Mouse (Mus musculus) midbrain, embryonic 12.5 days (tissue): ENCODE data around the gene Tmem116. TPM values are rescaled to one million over a fixed set of nuclear protein-coding genes. Genes with fewer than 3 reads are reported as not detected.
"Not testable (repeated sequence)": the region's sequence is repeated elsewhere in the genome, so short reads cannot be mapped to it uniquely, and the experiment has no call there.

Experiments
- ATAC-seq: fragments of 200-750 bp; cut with Nextera tagmentation; 2 replicates; pipeline ENCODE4 v1.8.0; 2017; ENCODE audit warnings: low read depth, moderate TSS enrichment, moderate library complexity; ENCODE audit not compliant: low FRiP score
- H3K27ac ChIP-seq: fragments of 300-500 bp; sonication (generic); replicated peaks from 2 replicates; pipeline ENCODE4 v1.5.1; 2016; ENCODE audit warnings: mild to moderate bottlenecking
- H3K27me3 ChIP-seq: fragments of 300-500 bp; sonication (generic); 2 replicates; pipeline ENCODE4 v1.6.1; 2016; ENCODE audit warnings: mild to moderate bottlenecking
- H3K36me3 ChIP-seq: fragments of 300-500 bp; sonication (generic); 2 replicates; pipeline ENCODE4 v1.6.1; 2016
- H3K4me1 ChIP-seq: fragments of 300-500 bp; sonication (generic); 2 replicates; pipeline ENCODE4 v1.6.1; 2016
- H3K4me2 ChIP-seq: fragments of 300-500 bp; sonication (generic); replicated peaks from 2 replicates; pipeline ENCODE4 v1.6.1; 2016; ENCODE audit warnings: mild to moderate bottlenecking, moderate library complexity
- H3K4me3 ChIP-seq: fragments of 300-500 bp; sonication (generic); 2 replicates; pipeline ENCODE4 v1.5.1; 2016; ENCODE audit warnings: mild to moderate bottlenecking
- H3K9ac ChIP-seq: fragments of 300-500 bp; sonication (generic); replicated peaks from 2 replicates; pipeline ENCODE4 v1.6.1; 2016; ENCODE audit warnings: mild to moderate bottlenecking, moderate library complexity
- H3K9me3 ChIP-seq: fragments of 300-500 bp; sonication (generic); 2 replicates; pipeline ENCODE4 v1.6.1; 2016; ENCODE audit warnings: mild to moderate bottlenecking
- WGBS: fragments of 180-500 bp; shearing (Covaris S2); methylation state at CpG from one replicate; pipeline ENCODE4 v1.1.7; 2016; 5-methylcytosine and 5-hydroxymethylcytosine counted together
- polyA plus RNA-seq: library from polyadenylated mRNA; unstranded; fragments of >200 nt; fragmentation: Nextera tagmentation; extraction: Ambion mirVana; gene quantifications from 2 replicates; pipeline ENCODE4 v1.2.1, GENCODE M21; 2016

Gene Tmem116
- polyA plus RNA-seq, 1 experiment from 2014 or later, result 1.1 TPM

GRCm38 (mm10) chr5:121469566-121469965 is 17.9 kb downstream of the Tmem116 start:
- 56% methylated on average over 3 of the region's 3 CpGs for WGBS
- H3K27ac ChIP-seq, result no peak overlapping the region
- no peaks in the 10 kb centered on the region for H3K36me3 ChIP-seq
- H3K9ac ChIP-seq, result no peak overlapping the region
- no peak overlapping the region for H3K4me2 ChIP-seq
- H3K4me1 ChIP-seq, result no peaks in the 10 kb centered on the region
- ATAC-seq, result no peak
- H3K4me3 ChIP-seq, result no peak overlapping the region
- H3K9me3 ChIP-seq, result no peaks in the 10 kb centered on the region
- no peaks in the 10 kb centered on the region for H3K27me3 ChIP-seq

GRCm38 (mm10) chr5:121472411-121472810 is 20.7 kb downstream of the Tmem116 start:
- no peak overlapping the region for H3K9ac ChIP-seq
- H3K4me2 ChIP-seq, result no peak overlapping the region
- no peak for ATAC-seq
- H3K27me3 ChIP-seq, result no peaks in the 10 kb centered on the region
- H3K9me3 ChIP-seq, result no peaks in the 10 kb centered on the region
- WGBS, result 89% methylated on average over 2 of the region's 2 CpGs
- H3K36me3 ChIP-seq, result no peaks in the 10 kb centered on the region
- no peak overlapping the region for H3K27ac ChIP-seq
- H3K4me1 ChIP-seq, result no peaks in the 10 kb centered on the region
- H3K4me3 ChIP-seq, result no peak overlapping the region

- no peak for ATAC-seq
- WGBS, result 65% methylated on average over 7 of the region's 7 CpGs
- Histone ChIP-seq H3K27me3 (no peaks in the 10 kb centered on the region), H3K9ac (no peak overlapping the region), H3K36me3 (no peaks in the 10 kb centered on the region), H3K9me3 (no peaks in the 10 kb centered on the region), H3K4me3 (no peak overlapping the region), H3K27ac (no peak overlapping the region), H3K4me1 (no peaks in the 10 kb centered on the region), H3K4me2 (no peak overlapping the region)
Measured at GRCm38 (mm10) chr5:121474610-121475009, 22.9 kb downstream of the Tmem116 start.

GRCm38 (mm10) chr5:121476040-121476439 is 24.3 kb downstream of the Tmem116 start:
- Histone ChIP-seq H3K4me2 (no peak overlapping the region), H3K9me3 (no peaks in the 10 kb centered on the region), H3K4me1 (no peaks in the 10 kb centered on the region), H3K36me3 (no peaks in the 10 kb centered on the region), H3K4me3 (no peak overlapping the region), H3K9ac (no peak overlapping the region), H3K27ac (no peak overlapping the region), H3K27me3 (no peaks in the 10 kb centered on the region)
- WGBS, result 81% methylated on average over 1 of the region's 1 CpGs
- no peak for ATAC-seq

- H3K27me3 ChIP-seq, result no peaks in the 10 kb centered on the region
- no peak for ATAC-seq
- no peak overlapping the region for H3K4me2 ChIP-seq
- no peak overlapping the region for H3K27ac ChIP-seq
- H3K4me1 ChIP-seq, result no peaks in the 10 kb centered on the region
- no peak overlapping the region for H3K4me3 ChIP-seq
- H3K9ac ChIP-seq, result no peak overlapping the region
- H3K9me3 ChIP-seq, result no peaks in the 10 kb centered on the region
- no peaks in the 10 kb centered on the region for H3K36me3 ChIP-seq
- 42% methylated on average over 3 of the region's 3 CpGs for WGBS
Measured at GRCm38 (mm10) chr5:121477680-121478079, 26.0 kb downstream of the Tmem116 start.

- Histone ChIP-seq H3K9me3 (no peaks in the 10 kb centered on the region), H3K27ac (no peak overlapping the region), H3K4me1 (no peaks in the 10 kb centered on the region), H3K36me3 (no peaks in the 10 kb centered on the region), H3K4me3 (no peak overlapping the region), H3K9ac (no peak overlapping the region), H3K4me2 (no peak overlapping the region), H3K27me3 (no peaks in the 10 kb centered on the region)
- no peak for ATAC-seq
- 79% methylated on average over 5 of the region's 5 CpGs for WGBS
Measured at GRCm38 (mm10) chr5:121484801-121485200, 33.1 kb downstream of the Tmem116 start.

GRCm38 (mm10) chr5:121493305-121493704 is 41.6 kb downstream of the Tmem116 start:
- Histone ChIP-seq H3K36me3 (no peaks in the 10 kb centered on the region), H3K9me3 (no peaks in the 10 kb centered on the region), H3K27ac (no peak overlapping the region), H3K4me3 (no peak overlapping the region), H3K4me1 (no peaks in the 10 kb centered on the region), H3K27me3 (no peaks in the 10 kb centered on the region), H3K4me2 (no peak overlapping the region), H3K9ac (no peak overlapping the region)
- 81% methylated on average over 8 of the region's 8 CpGs for WGBS
- no peak for ATAC-seq

- ATAC-seq, result no peak
- no peaks in the 10 kb centered on the region for H3K27me3 ChIP-seq
- no peaks in the 10 kb centered on the region for H3K36me3 ChIP-seq
- WGBS, result 78% methylated on average over 7 of the region's 7 CpGs
- no peak overlapping the region for H3K9ac ChIP-seq
- no peak overlapping the region for H3K27ac ChIP-seq
- H3K4me2 ChIP-seq, result no peak overlapping the region
- H3K4me3 ChIP-seq, result no peak overlapping the region
- no peaks in the 10 kb centered on the region for H3K9me3 ChIP-seq
- no peaks in the 10 kb centered on the region for H3K4me1 ChIP-seq
Measured at GRCm38 (mm10) chr5:121500719-121501118, 49.0 kb downstream of the Tmem116 start.

GRCm38 (mm10) chr5:121501424-121501996 is 49.8 kb downstream of the Tmem116 start:
- ATAC-seq, H3K9me3 ChIP-seq, H3K4me1 ChIP-seq, H3K27me3 ChIP-seq, H3K9ac ChIP-seq, H3K27ac ChIP-seq, H3K36me3 ChIP-seq, H3K4me2 ChIP-seq, H3K4me3 ChIP-seq: not testable (repeated sequence)
- WGBS, result 83% methylated on average over 11 of the region's 17 CpGs

GRCm38 (mm10) chr5:121503231-121503630 is 51.5 kb downstream of the Tmem116 start, which contains the start of gene Adam1b:
Adam1b (minus strand) TSS chr5:121503435.
- no peak within 1 kb of the TSS for H3K4me2 ChIP-seq
- WGBS, result 86% methylated on average over 3 of the region's 3 CpGs
- no peak within 1 kb of the TSS for H3K27ac ChIP-seq
- H3K27me3 ChIP-seq, result no peaks in the 10 kb centered on the region
- H3K36me3 ChIP-seq, result no peaks in the 10 kb centered on the region
- no peak within 1 kb of the TSS for H3K4me3 ChIP-seq
- no peak within 1 kb of the TSS for H3K9ac ChIP-seq
- no peak for ATAC-seq
- no peaks in the 10 kb centered on the region for H3K9me3 ChIP-seq
- H3K4me1 ChIP-seq, result no peaks in the 10 kb centered on the region

GRCm38 (mm10) chr5:121506846-121507245 is 55.2 kb downstream of the Tmem116 start:
- Histone ChIP-seq H3K9ac (no peak overlapping the region), H3K27me3 (no peaks in the 10 kb centered on the region), H3K4me1 (no peaks in the 10 kb centered on the region), H3K4me3 (no peak overlapping the region), H3K27ac (no peak overlapping the region), H3K9me3 (no peaks in the 10 kb centered on the region), H3K36me3 (no peaks in the 10 kb centered on the region), H3K4me2 (no peak overlapping the region)
- WGBS, result 91% methylated on average over 1 of the region's 1 CpGs
- ATAC-seq, result no peak

- ATAC-seq, result no peak
- Histone ChIP-seq H3K27me3 (no peaks in the 10 kb centered on the region), H3K9me3 (no peaks in the 10 kb centered on the region), H3K4me2 (no peak overlapping the region), H3K27ac (no peak overlapping the region), H3K4me3 (no peak overlapping the region), H3K9ac (no peak overlapping the region), H3K36me3 (no peaks in the 10 kb centered on the region), H3K4me1 (no peaks in the 10 kb centered on the region)
- WGBS, result 82% methylated on average over 7 of the region's 7 CpGs
Measured at GRCm38 (mm10) chr5:121510009-121510408, 58.3 kb downstream of the Tmem116 start.

GRCm38 (mm10) chr5:121518983-121519382 is 67.3 kb downstream of the Tmem116 start:
- peaks cover 32% of the 10 kb centered on the region for H3K36me3 ChIP-seq
- no peak overlapping the region for H3K27ac ChIP-seq
- no peaks in the 10 kb centered on the region for H3K4me1 ChIP-seq
- H3K27me3 ChIP-seq, result no peaks in the 10 kb centered on the region
- no peak for ATAC-seq
- WGBS, result 94% methylated on average over 9 of the region's 9 CpGs
- no peaks in the 10 kb centered on the region for H3K9me3 ChIP-seq
- H3K9ac ChIP-seq, result no peak overlapping the region
- H3K4me3 ChIP-seq, result no peak overlapping the region
- H3K4me2 ChIP-seq, result no peak overlapping the region
